Mouse (Mus musculus): Measurements from ENCODE around the gene Gm49776. TPM values are rescaled to one million over a fixed set of nuclear protein-coding genes. Genes with fewer than 3 reads are reported as not detected.
A peak's percentile ranks its signal among the peaks of the same experiment; 100 is the strongest.

Gm49776 gene
- total RNA-seq, 2 experiments from 2014 or later = not detected

DNA sequence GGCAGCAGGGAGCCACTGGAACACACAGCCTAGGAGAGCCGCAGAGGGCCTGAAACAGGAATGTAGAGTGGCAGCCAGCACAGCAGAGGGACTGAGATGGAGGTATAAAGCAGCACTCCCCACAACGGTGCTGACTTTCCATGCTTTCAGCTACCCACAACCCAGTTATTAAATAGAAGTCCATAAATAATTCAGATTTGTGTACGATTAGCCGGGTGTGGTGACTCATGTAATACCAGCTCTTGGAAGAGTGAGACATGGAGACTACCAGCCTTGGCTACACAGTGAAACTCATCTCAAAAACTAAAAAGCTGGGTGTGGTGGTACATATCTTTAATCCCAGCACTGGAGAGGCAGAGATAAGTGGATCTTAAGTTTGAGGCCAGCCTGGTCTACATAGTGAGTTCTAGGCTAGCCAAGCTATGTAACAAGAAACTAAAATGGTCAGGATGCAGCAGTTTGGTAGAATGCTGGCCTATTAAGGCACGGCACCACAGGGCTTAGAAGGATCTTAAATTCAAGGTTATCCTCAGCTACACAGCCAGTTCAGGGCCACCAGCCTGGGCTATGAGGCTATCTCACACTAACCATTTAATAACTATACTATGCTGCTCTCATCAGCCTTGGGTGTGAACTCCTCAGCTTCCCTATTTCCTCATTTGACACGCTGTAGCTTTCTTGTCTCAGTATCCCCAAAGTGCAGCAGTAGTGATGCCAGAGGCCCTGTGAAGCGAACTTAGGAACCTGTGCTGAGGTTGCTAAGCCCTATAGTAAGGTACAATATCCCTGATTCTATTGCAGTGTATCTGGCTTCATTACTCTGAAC, 21.2 kb downstream of the Gm49776 start:
- intact Hi-C loops (cut with DNase I) = no loop called here
- DNase-seq (ENCODE audit: low spot score in 2 of 2) = no peak

DNA sequence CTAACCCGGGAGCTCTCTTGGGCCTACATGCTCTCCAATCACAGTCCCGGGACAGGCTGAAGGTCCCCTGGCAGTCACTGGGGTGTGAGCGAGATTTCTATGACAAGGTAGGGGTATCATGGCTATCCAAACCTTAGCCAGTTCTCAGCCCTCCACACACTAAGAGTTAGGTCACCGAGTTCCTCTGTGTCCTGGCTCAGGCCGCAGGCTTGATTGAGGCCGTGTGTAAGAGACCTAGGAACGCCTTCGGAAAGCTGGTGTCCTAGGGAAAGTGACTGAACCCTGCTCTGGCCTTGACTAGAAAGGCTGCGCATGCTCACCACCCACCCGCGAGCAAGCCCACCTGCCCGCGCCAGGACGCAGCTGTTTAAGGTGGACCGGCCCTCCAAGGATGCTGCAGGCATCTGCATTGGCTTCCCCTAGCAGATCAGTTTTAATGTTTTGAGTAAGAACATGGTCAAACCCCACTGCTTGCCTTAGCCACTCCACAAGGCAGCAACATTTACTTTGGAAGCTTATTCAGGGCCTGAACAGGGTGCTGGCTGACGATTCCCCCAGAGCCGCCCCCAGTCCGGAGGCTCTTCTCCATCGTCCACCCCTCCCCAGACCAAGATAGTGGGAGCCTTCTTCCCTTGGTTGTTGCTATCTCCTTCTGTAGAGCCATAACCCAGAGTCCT, 22.6 kb downstream of the Gm49776 start:
- intact Hi-C loops (cut with DNase I) = no loop called here
- DNase-seq (ENCODE audit: low spot score in 2 of 2) = peak; percentile 59 to 70

DNA sequence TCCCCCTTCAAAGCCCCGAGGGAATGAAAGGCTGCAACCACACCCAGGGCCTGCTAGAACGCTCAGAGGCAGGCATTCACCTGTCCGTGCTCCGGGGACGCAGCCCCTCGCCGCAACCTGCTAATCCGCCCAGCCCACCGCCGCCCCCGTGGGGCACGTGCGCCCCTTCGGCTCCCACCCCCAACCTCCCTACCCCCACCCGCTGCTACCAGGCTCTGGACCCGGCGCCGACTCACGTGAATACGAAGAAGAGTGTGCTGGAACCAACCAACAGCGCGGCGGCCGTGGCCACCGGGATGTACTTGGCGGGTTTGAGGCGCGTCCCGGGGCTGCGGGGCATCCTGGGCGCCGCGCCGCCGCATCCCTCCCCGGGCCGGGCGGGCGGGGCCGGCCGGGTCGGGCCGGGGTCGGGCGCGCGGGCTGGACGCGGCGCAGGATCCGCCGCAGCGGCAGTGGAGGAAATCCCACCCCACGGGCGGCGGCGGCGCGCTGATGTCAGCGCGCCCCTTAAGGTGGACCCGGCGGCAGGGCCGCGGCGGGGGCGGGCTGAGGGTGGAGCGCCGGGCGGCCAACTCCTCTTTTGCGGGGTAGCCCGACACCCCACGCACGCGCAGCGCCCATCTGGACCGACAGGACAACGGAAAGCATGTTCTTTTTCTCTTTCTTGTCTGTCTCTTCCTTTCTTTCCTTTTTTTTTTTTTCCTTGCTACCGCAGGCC, 23.3 kb downstream of the Gm49776 start, which contains the start of gene Zdhhc8:
TSS of gene Zdhhc8 (minus strand) at position 466 of the 718 bp plus-strand sequence.
- DNase-seq (ENCODE audit: low spot score in 2 of 2) = peak; percentile 56 to 82
- intact Hi-C loops (cut with DNase I) = no loop called here

DNA sequence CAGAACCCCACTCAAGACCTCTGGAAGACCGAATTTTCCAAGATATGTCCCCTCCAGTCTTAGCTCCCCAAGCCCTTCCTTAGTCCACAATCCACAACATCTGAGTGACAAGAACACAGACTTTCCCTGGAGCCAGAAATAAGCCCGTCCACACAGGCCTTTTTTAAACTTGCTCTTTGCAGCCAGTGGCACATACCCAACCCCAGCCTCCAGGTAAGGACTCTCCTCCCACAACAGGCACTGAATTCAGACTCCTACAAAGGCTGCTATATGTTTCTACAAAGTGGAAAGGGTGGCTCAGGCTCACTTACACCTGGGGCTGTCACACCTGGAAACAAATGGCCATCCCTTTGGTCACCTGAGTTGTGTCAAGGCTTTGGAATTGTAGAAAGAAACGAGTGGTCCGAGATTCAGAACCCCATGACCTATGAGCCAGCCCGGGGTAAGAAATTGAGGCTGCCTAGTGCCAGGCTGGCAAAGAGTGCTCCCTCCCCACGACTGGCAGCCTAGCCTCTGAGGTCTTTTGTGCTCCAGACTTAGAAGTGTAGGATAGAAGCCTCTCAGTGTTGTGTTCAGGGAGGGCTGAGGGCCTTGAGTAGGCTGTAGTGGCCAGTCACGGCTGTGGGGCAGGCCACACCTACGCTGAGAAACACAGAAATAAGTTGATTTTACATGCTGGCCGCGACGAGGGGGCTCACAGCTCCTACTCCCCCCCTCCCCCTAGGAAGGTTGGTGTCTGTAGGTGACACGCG, 24.0 kb downstream of the Gm49776 start:
- intact Hi-C loops (cut with DNase I) = no loop called here
- DNase-seq (ENCODE audit: low spot score in 2 of 2) = peak in 1 of 2 experiments; percentile 53

DNA sequence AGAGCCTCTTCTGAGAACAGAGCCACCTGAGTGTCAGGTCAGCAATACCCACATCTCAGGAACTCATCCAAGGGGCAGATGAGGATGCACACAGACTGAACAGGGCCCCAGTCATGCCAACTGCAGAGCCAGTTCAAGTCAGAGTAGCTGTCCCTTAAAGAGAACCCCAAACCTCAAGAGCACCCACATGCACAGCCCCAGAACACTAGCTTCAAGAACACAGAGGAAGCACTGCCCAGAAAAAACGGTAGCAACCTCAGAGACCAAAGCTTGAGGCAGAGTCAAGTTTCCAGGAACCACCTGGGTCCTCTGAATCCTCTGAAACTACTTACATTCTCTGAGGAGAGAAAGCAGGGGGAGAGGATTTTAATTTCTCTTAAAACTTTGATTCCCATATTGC, 24.7 kb downstream of the Gm49776 start:
- no peak for DNase-seq (ENCODE audit: low spot score in 2 of 2)
- intact Hi-C loops (cut with DNase I) = no loop called here

DNA sequence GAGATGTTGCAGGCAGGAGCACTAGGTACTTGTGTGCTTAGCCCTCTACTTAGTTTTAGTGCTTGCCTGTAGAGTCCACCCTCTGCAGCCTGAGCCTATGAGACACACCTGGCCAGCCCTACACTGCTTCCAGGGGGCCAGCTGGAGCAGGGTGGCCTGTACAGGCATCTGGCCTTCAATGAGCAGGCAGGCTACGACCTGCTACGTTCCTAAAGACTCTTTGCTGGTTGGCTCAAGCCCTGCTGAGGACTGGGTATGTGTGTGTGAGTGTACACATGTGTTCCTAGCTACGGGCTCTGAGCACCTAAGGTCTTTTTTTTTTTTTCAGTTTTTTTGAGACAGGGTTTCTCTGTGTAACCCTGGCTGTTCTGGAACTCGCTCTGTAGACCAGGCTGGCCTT, 26.7 kb downstream of the Gm49776 start:
- DNase-seq (ENCODE audit: low spot score in 2 of 2) = no peak
- intact Hi-C loops (cut with DNase I) = no loop called here

DNA sequence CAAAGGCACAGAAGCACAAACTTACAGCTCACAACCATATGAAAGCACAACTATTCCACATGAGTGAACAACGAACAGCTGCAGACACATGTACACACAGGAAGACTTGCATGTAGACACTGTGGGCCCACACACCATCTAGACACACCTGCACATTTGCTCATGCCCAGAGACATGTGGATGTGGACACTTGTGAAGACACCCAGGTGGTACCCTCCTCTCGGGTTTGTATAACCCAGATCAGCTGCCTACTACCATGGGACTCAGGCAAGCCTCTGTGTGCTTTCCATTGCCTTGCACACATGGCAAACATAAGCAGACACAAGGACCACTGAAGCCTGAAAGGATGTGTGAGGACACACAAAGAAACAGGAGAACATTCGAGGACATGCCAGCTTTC, 27.1 kb downstream of the Gm49776 start:
- intact Hi-C loops (cut with DNase I) = no loop called here
- no peak for DNase-seq (ENCODE audit: low spot score in 2 of 2)

DNA sequence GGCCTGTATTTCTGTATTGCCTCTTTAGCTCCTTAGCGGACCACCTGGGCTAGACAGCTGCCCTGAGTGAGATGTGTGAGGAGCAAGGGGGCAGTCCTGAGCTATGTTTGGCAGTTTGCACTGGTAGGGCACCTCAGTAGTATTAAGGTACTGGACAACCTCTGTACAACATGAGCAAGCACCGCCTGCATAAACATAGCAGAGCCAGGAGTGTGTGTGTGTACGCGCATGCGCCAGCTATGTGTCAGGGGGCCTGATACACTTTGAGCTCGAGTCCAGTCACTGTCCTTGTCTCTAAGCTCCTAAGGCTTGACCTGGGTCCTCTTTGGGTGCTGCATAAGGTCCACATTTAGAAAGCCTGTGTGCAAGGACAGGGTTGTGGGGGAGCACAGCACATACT, 27.5 kb downstream of the Gm49776 start:
- no peak for DNase-seq (ENCODE audit: low spot score in 2 of 2)
- intact Hi-C loops (cut with DNase I) = no loop called here

DNA sequence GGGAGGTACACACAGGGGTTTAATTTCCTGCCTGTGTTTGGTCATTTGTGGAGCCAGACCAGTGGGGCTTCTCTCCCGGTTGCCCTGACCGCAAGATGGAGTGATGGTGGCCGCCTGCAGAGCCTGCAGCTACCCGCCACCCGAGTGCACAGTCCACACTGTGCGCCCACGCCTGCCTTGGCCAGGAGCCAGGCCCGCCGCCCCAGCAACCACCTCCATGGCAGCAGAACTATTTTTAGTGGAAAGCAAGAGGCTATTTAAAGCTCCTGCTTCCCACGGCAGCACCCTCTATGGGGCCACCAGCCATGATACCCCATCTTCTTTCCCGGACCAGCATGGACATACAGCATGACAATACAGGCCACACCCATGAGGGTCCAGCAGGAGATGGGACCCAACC, 28.5 kb downstream of the Gm49776 start:
- intact Hi-C loops (cut with DNase I) = no loop called here
- peak; percentile 89 to 95 for DNase-seq (ENCODE audit: low spot score in 2 of 2)

DNA sequence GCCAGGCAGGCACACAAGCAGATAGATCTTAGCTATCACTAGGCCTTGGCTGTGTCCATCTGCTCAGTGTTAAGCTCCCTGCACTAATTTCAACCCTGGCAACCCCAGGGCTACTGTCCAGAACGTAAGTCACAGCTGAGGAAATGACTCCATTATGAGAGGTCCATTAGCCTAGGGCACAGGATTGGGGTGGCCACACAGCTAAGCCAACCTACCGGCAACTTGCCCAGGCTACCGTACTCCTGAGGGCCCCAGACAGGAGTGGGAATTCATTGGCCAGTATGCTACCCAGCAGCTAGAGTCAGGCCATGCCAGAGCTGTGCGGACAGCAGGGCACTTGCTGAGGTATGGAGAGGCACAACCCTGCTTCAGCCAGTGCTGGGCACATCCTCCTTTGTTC, 29.3 kb downstream of the Gm49776 start:
- intact Hi-C loops (cut with DNase I) = no loop called here
- no peak for DNase-seq (ENCODE audit: low spot score in 2 of 2)

DNA sequence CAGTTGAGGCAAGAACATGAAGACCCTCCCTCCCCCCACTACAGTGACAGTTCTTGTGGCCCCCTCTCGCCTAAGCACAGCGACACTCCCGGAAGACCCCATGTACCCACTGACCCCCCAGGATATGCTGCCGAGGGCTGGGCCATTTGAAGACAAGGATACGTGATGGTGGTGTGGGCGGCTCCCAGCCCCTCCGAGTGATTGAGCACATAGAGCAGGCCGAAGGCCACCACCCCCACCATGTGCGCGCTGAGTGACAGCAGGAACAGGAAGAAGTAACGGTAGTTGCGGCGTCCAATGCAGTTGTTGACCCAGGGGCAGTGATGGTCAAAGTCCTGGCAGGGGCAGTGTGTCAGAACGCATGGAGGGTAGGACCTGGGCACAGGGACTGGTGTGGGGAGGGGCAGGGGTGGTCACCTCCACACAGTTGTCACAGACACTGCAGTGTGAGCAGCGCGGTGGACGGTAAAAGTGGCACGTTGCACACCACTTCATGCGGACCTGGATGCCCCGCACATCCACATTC, 30.2 kb downstream of the Gm49776 start:
- intact Hi-C loops (cut with DNase I) = no loop called here
- DNase-seq (ENCODE audit: low spot score in 2 of 2) = no peak

DNA sequence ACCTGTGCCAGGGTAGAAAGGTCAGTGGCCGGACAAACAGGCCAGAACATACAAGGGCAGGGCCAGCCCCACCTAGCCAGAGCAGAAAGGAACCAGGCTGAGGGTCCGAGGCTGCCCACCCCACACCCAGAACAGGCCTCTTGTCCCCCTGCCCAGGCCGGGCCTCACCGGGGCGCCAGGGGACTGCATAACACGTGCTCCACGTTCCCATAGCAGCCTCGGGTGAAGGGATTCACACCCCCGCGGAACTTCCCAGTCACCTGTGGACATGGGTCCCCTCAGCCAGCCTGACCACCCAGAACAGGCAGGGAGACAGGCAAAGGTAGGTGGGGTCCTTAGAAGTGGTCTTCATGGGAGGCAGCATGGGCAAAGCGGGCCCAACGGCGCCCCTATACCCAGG, 30.9 kb downstream of the Gm49776 start:
- no peak for DNase-seq (ENCODE audit: low spot score in 2 of 2)
- intact Hi-C loops (cut with DNase I) = no loop called here

DNA sequence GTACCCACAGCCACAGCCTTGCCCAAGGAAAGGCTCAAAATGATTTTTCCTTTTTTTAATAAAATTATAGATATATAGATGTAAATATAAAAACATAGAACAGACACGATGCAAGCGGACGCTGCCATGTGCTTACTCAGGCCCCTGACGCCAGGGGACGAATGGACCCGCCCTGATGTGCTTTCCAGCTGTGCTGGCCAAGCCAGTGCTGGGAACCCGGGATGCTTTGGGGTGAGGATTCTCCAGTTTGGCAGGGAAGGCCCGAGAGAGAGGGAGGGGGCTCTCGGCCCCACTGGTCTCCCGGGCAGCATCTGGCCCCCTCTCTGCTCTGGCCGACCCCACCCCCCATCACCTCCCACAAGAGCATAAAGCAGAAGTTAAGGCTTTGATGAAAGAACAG, 35.9 kb downstream of the Gm49776 start:
- intact Hi-C loops (cut with DNase I) = no loop called here
- no peak for DNase-seq (ENCODE audit: low spot score in 2 of 2)

DNA sequence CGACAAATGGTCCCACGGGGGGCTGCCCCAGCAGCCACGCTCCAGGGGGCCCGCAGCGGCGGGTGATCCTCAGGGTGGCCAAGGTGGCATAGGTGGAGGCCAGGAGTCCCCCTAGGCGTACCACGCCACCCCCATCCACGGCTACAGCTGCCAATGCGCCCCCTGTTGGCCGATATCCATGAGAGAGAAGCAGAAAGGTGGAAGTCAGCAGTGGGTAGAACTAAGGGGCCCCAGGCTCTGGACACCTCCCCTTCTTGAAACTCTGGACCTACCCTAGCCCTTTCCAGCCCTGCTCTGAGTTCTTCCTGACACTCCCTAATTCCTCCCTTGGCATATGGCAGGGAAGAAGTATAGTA, 36.6 kb downstream of the Gm49776 start:
- DNase-seq (ENCODE audit: low spot score in 2 of 2) = no peak
- intact Hi-C loops (cut with DNase I) = no loop called here

DNA sequence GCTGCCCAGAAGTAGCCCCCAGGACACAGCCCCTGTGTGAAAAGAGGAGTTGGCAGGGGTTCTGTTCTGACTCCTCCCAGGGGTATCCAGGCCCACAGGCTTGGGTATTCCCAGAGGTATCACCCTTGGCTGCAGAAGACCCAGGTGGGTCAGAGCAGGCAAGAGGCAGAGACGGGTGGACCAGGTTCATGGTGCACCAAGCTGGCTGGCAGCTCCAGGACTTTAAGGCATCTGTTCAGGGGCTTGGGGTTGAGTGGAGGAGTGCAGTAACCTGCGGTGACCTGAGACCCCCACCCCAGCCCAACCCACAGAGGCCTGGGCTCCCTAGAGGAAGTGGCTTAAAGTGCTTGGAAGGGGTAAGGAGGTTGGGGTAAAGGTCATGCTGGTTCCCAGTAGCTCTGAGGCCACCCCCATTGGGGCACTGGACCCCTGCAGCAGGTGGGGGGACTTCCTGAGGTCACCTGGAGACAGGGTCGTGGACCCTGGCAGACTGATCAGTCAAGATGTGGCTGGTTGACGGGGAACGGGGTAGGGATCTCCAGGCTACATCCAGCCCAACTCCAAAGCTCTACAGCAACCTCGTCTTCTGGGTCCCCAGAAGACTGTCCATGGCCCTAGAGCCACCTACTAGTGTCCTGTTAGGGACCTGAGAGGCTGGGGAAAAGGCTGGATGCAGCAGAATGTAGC, 37.1 kb downstream of the Gm49776 start:
- no peak for DNase-seq (ENCODE audit: low spot score in 2 of 2)
- intact Hi-C loops (cut with DNase I) = no loop called here

DNA sequence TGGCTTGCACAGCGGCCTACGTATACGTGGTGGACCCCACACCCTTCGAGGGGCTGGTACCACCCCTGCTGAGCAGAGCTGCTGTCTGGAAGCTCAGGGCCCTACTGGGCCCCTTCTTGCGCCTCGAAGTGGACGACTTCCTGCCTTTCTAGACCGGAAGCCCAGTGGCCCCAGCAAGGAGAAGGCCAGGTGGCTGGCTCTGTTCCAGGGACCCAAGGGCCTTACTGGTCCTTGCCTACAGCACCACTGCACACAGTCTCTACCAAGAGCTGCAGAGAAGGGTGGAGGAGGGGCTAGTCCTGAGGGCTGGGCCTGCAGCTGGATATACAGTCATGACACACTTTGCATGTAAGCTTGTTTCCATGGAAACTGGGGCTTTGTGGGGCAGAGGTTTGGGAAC, 38.1 kb downstream of the Gm49776 start:
- intact Hi-C loops (cut with DNase I) = no loop called here
- peak; percentile 53 to 77 for DNase-seq (ENCODE audit: low spot score in 2 of 2)

DNA sequence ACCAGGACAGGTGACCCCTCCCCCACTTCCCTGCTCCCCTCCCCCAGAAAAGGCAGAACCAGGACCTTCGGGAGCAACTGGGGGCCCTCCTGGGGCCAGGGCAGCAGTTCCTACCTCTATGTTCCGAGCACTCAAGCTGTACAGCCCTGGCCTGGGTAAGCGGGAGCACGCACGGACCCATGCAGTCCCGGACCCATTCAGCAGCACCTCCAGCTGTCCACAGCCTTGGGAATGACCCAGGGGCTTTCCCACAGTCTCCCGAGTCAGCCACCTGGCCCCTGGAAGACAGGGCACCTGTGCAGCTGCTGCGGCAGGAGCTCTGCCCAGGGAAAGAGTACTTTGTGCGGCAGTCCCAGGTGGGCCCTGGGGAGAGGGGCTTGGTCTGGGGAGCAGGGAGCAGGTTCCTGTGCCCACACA, 39.5 kb downstream of the Gm49776 start:
- DNase-seq (ENCODE audit: low spot score in 2 of 2) = no peak
- intact Hi-C loops (cut with DNase I) = loop anchor here (10.0 kb wide), 1 partner anchor 294 kb away; the partner anchor contains the start of gene Slc25a1

DNA sequence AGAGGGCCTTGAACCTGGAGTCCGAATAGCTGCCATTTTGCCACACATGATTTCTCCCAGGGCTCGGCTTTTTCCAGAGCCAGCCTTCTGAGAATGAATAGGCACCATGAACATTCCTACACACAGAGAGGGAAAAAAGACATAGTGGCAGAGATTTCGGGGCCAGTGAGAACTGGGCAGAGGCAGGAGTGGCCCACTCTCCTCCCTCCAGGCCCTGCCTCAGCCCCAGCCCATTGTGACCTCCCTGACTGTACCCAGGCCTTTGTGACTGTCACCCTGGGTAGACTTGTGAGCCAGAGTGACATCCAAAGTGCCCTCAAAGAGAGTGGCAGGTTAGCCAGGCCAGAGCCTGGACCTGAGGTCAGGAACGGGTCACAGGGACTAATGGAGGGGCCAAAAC, 40.5 kb downstream of the Gm49776 start, which contains the start of gene Ccdc188:
TSS of gene Ccdc188 (plus strand) at position 301 of the 400 bp plus-strand sequence.
- DNase-seq (ENCODE audit: low spot score in 2 of 2) = no peak
- intact Hi-C loops (cut with DNase I) = loop anchor here (10.0 kb wide), 1 partner anchor 293 kb away; the partner anchor contains the start of gene Slc25a1

DNA sequence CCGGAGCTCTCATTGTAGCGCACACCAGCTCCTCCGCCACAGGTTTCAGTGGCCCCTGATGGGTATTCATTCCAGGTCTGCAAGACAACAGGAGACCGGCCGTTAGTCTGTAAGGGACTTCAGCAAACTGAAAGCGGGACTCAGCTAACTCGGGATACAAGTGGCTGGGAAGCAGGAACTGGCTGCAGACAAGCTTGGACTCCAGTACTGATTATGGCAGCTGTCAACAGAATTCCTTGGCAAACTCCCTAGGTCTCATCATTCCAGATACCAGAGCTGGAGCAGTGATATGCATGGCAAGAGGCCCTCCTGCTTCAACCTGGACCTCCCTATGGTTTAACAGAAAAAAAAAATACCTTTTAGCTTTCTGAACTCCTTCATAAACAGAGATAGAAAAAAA, 43.3 kb downstream of the Gm49776 start:
- intact Hi-C loops (cut with DNase I) = loop anchor here (5.0 to 10.0 kb wide), 2 partner anchors 38 to 290 kb away; partner anchors contain the start of gene Slc25a1

More for the DNA sequence above, 43.3 kb downstream of the Gm49776 start:
- DNase-seq (ENCODE audit: low spot score in 2 of 2) = no peak

Measured in left cerebral cortex, postnatal 14 days (tissue).